Mouse (Mus musculus) kidney, embryonic 16.5 days (tissue): ENCODE data around the gene Polr2i. TPM values are rescaled to one million over a fixed set of nuclear protein-coding genes. Genes with fewer than 3 reads are reported as not detected.
"Not testable (repeated sequence)": the region's sequence is repeated elsewhere in the genome, so short reads cannot be mapped to it uniquely, and the experiment has no call there.

Experiments used
- ATAC-seq: fragments of 200-750 bp; cut with Nextera tagmentation; 2 replicates; pipeline ENCODE4 v1.8.0; 2017; ENCODE audit warnings: moderate TSS enrichment; ENCODE audit not compliant: low FRiP score, low TSS enrichment
- H3K27ac ChIP-seq: fragments of 300-500 bp; sonication (generic); 2 replicates; pipeline ENCODE4 v1.5.1; 2014; ENCODE audit warnings: low read length
- H3K27me3 ChIP-seq: fragments of 300-500 bp; sonication (generic); 2 replicates; pipeline ENCODE4 v1.6.1; 2014; ENCODE audit warnings: low read length, control low read depth, mixed read lengths; ENCODE audit not compliant: insufficient read depth
- H3K36me3 ChIP-seq: fragments of 300-500 bp; sonication (generic); 2 replicates; pipeline ENCODE4 v1.6.1; 2014; ENCODE audit warnings: low read length, control low read depth, mixed read lengths; ENCODE audit not compliant: insufficient read depth
- H3K4me1 ChIP-seq: fragments of 300-500 bp; sonication (generic); 2 replicates; pipeline ENCODE4 v1.6.1; 2014; ENCODE audit warnings: low read length, control low read depth, mixed read lengths; ENCODE audit not compliant: insufficient read depth
- H3K4me2 ChIP-seq: fragments of 300-500 bp; sonication (generic); replicated peaks from 2 replicates; pipeline ENCODE4 v1.6.1; 2014; ENCODE audit warnings: low read depth, low read length
- H3K4me3 ChIP-seq: fragments of 300-500 bp; sonication (generic); 2 replicates; pipeline ENCODE4 v1.5.1; 2014; ENCODE audit warnings: mild to moderate bottlenecking, low read length
- H3K9ac ChIP-seq: fragments of 300-500 bp; sonication (generic); replicated peaks from 2 replicates; pipeline ENCODE4 v1.6.1; 2014; ENCODE audit warnings: low read length
- H3K9me3 ChIP-seq: fragments of 300-500 bp; sonication (generic); 2 replicates; pipeline ENCODE4 v1.6.1; 2016; ENCODE audit warnings: low read length, control low read depth
- WGBS: fragments of 180-500 bp; shearing (Covaris S2); extraction: QIAGEN DNeasy Blood & Tissue Kit; methylation state at CpG from one replicate; pipeline ENCODE4 v1.1.7; 2014; 5-methylcytosine and 5-hydroxymethylcytosine counted together
- polyA plus RNA-seq: library from polyadenylated mRNA; unstranded; fragments of >200 nt; fragmentation: Nextera tagmentation; extraction: Ambion mirVana; gene quantifications from 2 replicates; pipeline ENCODE4 v1.2.1, GENCODE M21; 2015

The Polr2i gene
- polyA plus RNA-seq, 1 experiment from 2014 or later, result 146 TPM

DNA sequence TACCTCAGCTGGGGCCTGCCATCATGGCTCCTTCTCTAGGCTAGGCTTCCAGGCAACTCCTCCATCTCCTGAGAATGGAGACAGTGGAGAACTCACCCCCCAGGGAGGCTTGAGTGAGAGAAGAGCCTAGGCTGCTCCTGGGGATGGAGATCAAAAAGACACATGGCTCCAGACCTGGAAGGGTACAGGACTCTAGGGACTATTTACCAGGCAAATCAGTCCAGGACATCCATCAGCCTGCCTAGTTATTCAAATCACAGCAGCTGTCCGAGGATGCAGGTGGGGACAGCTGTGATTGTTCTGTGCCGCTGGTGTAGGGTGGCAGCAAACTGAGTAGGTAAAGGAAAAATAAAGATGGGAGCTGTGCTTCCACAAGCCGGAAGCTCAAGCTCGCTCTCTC is 3.9 kb downstream of the Polr2i start, which contains the start of gene Ovol3:
TSS of gene Ovol3 (minus strand) at position 101 of the 400 bp plus-strand sequence.
- Histone ChIP-seq H3K4me2 (no peak within 1 kb of the TSS), H3K9me3 (no peaks in the 10 kb centered on the region), H3K4me1 (peaks cover 16% of the 10 kb centered on the region), H3K36me3 (peaks cover 8% of the 10 kb centered on the region), H3K27me3 (no peaks in the 10 kb centered on the region), H3K27ac (no peak within 1 kb of the TSS), H3K4me3 (no peak within 1 kb of the TSS), H3K9ac (no peak within 1 kb of the TSS)
- ATAC-seq, result no peak
- 85% methylated on average over 4 of the region's 4 CpGs for WGBS

DNA sequence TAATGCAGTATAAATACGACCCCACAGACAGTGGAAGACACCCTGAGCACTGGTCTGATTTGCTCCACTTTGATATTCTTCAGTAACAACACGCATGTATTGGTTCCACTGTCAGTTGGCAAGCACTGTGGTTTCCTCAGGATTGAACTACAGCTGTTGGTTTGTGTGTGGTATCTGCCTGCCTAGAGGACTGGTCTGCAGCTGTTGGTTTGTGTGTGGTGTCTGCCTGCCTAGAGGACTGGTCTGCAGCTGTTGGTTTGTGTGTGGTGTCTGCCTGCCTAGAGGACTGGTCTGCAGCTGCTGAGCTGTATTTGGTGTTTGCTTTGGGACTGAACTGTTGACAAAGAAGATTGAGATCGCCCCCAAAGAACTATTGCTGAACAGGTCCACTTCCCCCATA is 5.6 kb downstream of the Polr2i start:
- not testable (repeated sequence) for H3K27me3 ChIP-seq, H3K4me2 ChIP-seq, H3K4me3 ChIP-seq, ATAC-seq, H3K27ac ChIP-seq, H3K9me3 ChIP-seq, H3K9ac ChIP-seq
- H3K36me3 ChIP-seq, result peaks cover 13% of the 10 kb centered on the region
- 91% methylated on average over 3 of the region's 3 CpGs for WGBS
- peaks cover 10% of the 10 kb centered on the region for H3K4me1 ChIP-seq

DNA sequence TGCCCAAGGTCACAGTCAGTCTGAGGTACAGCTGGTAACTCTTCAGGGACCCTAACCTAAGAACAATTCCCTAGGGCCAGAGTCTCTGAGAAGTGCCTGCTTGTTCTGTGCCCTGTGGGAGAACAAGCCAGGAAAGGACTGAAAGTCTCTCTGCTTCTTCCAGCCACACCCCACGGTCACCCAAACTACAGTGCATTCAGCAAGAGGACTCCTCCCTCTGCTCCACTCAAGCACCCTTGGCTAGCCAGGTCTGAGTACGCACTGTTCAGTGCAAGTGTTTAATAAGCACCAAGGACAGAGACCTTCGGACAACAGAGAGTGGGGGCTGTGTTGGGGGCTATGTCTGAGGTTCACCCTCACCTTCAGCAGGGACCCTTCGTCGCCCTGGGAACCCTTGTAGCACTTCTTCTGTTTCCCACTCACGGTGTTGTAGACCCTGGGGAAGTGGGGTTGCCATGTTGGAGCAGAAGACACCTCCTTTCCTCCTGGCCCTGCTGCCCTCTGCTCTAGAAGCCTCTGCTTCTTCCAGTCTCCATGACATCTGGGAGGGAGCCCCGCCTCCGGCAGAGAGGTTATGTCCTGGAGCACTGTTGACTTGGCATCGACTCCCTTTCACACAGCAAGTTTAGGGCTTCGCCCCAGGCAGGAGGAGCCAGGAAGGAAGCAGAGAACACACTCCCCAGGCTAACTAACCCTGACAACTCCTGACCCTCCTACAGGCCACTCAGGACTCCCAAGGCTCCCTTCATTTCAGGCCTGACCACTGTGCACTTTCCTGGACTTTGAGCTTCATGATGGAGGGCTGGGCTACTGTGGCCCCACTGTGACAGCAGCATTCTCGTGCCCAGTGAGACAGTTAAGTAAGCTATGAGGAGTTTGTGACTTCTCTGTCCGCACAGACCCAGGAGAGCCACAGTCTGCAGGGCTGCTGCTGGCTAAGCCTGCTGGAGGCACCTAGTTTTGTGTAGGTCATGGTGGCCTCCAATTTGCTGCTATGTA is 20.5 kb downstream of the Polr2i start:
- no peak overlapping the region for H3K4me2 ChIP-seq
- H3K4me3 ChIP-seq, result no peak overlapping the region
- H3K4me1 ChIP-seq, result no peaks in the 10 kb centered on the region
- no peaks in the 10 kb centered on the region for H3K27me3 ChIP-seq
- H3K27ac ChIP-seq, result no peak overlapping the region
- peaks cover 13% of the 10 kb centered on the region for H3K36me3 ChIP-seq
- no peak overlapping the region for H3K9ac ChIP-seq
- no peaks in the 10 kb centered on the region for H3K9me3 ChIP-seq
- ATAC-seq, result no peak
- WGBS, result 70% methylated on average over 12 of the region's 12 CpGs

DNA sequence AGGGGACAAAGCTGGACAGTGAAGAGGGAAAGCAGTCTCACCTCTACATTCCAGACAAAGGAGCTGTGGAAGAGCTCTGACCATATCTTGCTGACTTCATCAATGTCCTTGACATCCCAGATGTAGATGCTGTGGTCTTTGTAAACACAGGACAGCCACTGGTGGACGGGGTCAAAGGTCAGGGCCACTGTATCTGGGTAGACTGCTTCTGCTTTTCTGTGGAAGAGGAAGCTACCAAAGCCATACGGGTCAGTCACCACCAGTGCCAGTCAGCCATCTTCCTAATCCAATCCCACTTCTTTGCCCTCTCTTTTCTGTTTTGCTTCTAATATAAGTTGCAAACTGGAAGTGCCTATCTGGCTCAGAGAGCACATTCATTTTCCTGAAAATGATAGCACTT is 33.3 kb downstream of the Polr2i start:
- H3K27me3 ChIP-seq, result no peaks in the 10 kb centered on the region
- H3K36me3 ChIP-seq, result 0 out of 2 replicates have a peak, but pooled peaks cover 11% of the 10 kb centered on the region
- WGBS, result 72% methylated on average over 2 of the region's 2 CpGs
- no peaks in the 10 kb centered on the region for H3K4me1 ChIP-seq
- H3K4me3 ChIP-seq, result no peak overlapping the region
- H3K9me3 ChIP-seq, result no peaks in the 10 kb centered on the region
- no peak overlapping the region for H3K9ac ChIP-seq
- ATAC-seq, result no peak
- H3K4me2 ChIP-seq, result no peak overlapping the region
- no peak overlapping the region for H3K27ac ChIP-seq

DNA sequence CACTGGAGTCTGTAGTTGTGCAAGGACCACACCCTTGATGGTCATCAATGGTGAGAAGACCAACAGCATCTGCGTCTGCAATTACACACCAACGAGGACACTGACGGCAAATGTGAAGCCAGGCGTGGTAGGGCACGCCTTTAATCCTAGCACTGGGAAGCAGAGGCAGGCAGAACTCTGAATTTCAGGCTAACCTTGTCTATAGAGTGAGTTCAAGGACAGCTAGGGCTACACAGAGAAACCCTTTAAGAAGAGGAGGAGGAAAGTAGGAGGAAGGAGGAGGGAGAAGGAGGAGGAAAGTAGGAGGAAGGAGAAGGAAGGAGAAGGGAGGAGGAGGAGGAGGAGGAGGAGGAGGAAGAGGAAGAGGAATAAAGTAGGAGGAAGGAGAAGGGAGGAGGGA is 33.8 kb downstream of the Polr2i start:
- Histone ChIP-seq H3K9ac (no peak overlapping the region), H3K4me3 (no peak overlapping the region), H3K27me3 (no peaks in the 10 kb centered on the region), H3K4me1 (no peaks in the 10 kb centered on the region), H3K9me3 (no peaks in the 10 kb centered on the region), H3K4me2 (no peak overlapping the region), H3K36me3 (0 out of 2 replicates have a peak, but pooled peaks cover 11% of the 10 kb centered on the region), H3K27ac (no peak overlapping the region)
- WGBS, result 93% methylated on average over 5 of the region's 5 CpGs
- ATAC-seq, result no peak

DNA sequence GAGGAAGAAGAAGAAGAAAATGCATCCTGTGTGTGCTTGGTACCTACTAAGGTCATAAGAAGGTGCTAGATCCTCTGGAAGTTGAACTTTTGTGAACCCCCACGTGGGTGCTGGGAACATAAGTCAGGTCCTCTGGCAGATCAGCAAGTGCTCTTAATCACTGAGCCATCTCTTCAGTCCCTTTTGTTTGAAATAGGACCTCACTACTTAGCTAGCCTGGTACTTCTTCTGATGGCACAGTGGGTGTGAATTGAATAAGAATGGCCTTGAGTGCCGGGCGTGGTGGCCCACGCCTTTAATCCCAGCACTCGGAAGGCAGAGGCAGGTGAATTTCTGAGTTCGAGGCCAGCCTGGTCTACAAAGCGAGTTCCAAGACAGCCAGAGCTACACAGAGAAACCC is 34.2 kb downstream of the Polr2i start:
- no peak for ATAC-seq
- Histone ChIP-seq H3K27ac (no peak overlapping the region), H3K36me3 (peaks cover 11% of the 10 kb centered on the region; the same call in 1 of the 2 replicates), H3K4me1 (no peaks in the 10 kb centered on the region), H3K4me3 (no peak overlapping the region), H3K4me2 (no peak overlapping the region), H3K9ac (no peak overlapping the region), H3K27me3 (no peaks in the 10 kb centered on the region), H3K9me3 (no peaks in the 10 kb centered on the region)
- WGBS, result 88% methylated on average over 7 of the region's 7 CpGs

DNA sequence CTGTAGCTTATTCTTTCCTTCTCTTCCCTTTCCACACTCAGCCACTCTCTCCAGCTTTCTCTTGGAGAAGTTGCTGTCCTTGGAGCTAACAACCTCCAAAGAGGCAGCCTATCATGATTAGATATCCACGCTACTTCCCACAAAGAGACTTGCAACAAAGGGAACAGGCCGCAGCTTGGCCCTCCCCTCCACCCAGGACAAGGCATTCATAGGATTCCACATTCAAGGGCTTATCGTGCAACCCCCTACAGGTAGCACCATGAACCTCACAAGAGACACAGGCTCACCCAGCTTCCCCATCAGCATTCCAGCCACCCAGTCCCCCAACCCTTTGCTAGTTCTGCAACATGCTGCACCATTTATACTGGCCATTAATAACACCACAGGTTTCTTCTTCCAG is 35.0 kb downstream of the Polr2i start:
- ATAC-seq, result no peak
- no peak overlapping the region for H3K4me2 ChIP-seq
- no peak overlapping the region for H3K9ac ChIP-seq
- no peak overlapping the region for H3K27ac ChIP-seq
- no peaks in the 10 kb centered on the region for H3K27me3 ChIP-seq
- H3K4me1 ChIP-seq, result no peaks in the 10 kb centered on the region
- H3K4me3 ChIP-seq, result no peak overlapping the region
- H3K36me3 ChIP-seq, result peaks cover 13% of the 10 kb centered on the region; the same call in 1 of the 2 replicates
- H3K9me3 ChIP-seq, result no peaks in the 10 kb centered on the region
- 86% methylated on average over 3 of the region's 3 CpGs for WGBS

DNA sequence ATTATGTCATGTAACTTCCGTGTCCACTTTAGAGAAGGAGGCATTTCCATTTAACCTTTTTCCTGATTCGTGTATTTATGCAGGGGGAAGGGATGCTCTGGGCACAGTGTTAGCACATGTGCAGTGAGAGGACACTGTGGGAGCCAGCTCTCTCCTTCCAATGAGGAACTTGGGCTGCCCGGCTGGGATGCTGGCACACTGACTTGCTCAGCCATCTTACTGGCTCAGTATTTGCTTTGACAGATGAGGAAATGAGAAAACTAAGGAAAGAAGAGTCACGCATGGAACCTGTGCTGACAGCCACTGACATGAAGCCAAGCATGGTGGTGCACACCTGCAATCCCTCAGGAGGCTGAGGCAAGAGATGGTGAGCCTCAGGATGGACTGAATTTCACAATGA is 37.9 kb downstream of the Polr2i start:
- Histone ChIP-seq H3K4me2 (no peak overlapping the region), H3K4me3 (no peak overlapping the region), H3K9me3 (no peaks in the 10 kb centered on the region), H3K9ac (no peak overlapping the region), H3K36me3 (peaks cover 10% of the 10 kb centered on the region; the same call in 1 of the 2 replicates), H3K27ac (no peak overlapping the region), H3K4me1 (no peaks in the 10 kb centered on the region), H3K27me3 (no peaks in the 10 kb centered on the region)
- ATAC-seq, result no peak
- WGBS, result 87% methylated on average over 4 of the region's 4 CpGs

DNA sequence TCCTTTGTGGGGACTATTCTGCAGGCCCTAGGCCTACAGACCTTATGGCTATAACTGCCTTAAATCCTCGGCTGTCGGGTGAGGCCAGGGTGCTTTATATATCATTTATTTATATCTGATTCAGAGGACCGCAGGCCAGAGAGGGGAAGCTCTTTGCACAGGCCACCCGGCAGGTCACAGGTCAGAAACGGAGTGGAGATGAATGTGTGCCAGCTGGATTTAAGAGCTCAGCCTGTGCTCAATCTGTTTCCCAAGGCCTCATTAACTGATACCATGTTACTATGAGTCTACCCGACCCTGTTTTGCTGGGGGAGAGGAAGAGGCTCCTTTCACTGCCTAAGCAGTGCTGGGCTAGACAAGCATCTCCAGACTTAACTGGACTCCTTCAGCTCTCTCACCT is 42.6 kb downstream of the Polr2i start:
- H3K4me1 ChIP-seq, result peaks cover 4% of the 10 kb centered on the region
- H3K36me3 ChIP-seq, result peaks cover 5% of the 10 kb centered on the region; the same call in 1 of the 2 replicates
- no peaks in the 10 kb centered on the region for H3K9me3 ChIP-seq
- 59% methylated on average over 6 of the region's 6 CpGs for WGBS
- H3K27ac ChIP-seq, result no peak overlapping the region
- no peak overlapping the region for H3K4me2 ChIP-seq
- ATAC-seq, result no peak
- H3K9ac ChIP-seq, result no peak overlapping the region
- H3K4me3 ChIP-seq, result no peak overlapping the region
- no peaks in the 10 kb centered on the region for H3K27me3 ChIP-seq

DNA sequence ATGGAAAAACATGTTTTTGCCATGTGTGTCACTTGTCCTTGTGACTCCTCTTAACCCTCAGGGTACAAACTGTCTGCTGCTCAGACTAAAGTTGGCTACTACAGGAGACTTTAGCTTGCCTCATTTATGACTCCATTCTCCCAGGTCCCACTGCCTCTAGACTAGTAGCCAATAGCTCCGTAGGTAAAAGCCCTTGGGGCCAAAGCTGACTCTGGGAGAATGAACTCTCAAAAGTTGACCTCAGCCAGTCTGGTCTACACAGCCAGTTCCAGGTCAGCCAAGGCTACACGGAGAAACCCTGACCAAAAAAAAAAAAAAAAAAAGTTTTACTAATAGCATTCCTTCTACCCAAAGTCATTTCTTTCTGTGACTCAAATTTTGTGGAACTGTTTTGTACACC is 47.2 kb downstream of the Polr2i start:
- Histone ChIP-seq H3K4me3 (peak overlapping the region; percentile 74; the same call in 1 of the 2 replicates), H3K9ac (no peak overlapping the region), H3K27ac (no peak overlapping the region), H3K36me3 (no peaks in the 10 kb centered on the region), H3K4me1 (peaks cover 12% of the 10 kb centered on the region), H3K4me2 (peak overlapping the region; percentile 93), H3K9me3 (no peaks in the 10 kb centered on the region), H3K27me3 (no peaks in the 10 kb centered on the region)
- ATAC-seq, result no peak
- 56% methylated on average over 2 of the region's 2 CpGs for WGBS
